Mouse (Mus musculus) embryonic fibroblast, embryonic 13.5 days (primary cell): ENCODE results near the gene Olfr314.

Experiments
- CTCF ChIP-seq: IDR thresholded peaks from 2 replicates; pipeline ENCODE4 v1.5.1; 2011; ENCODE audit warnings: mild to moderate bottlenecking, control low read depth, low read length, moderate library complexity, borderline replicate concordance; ENCODE audit not compliant: insufficient read depth
- POLR2A ChIP-seq: IDR thresholded peaks from 2 replicates; pipeline ENCODE4 v1.6.1; 2011; ENCODE audit warnings: low read depth, mild to moderate bottlenecking, control low read depth, low read length, moderate library complexity

- TF ChIP-seq CTCF, result no peak
- no peak for TF ChIP-seq POLR2A
Observed at GRCm38 (mm10) chr11:58801558-58802228, 18.9 kb downstream of the Olfr314 start, which contains the start of gene Fam183b.
